ENCODE assay signal across 8 mouse cellular contexts in the genomic region with DNA sequence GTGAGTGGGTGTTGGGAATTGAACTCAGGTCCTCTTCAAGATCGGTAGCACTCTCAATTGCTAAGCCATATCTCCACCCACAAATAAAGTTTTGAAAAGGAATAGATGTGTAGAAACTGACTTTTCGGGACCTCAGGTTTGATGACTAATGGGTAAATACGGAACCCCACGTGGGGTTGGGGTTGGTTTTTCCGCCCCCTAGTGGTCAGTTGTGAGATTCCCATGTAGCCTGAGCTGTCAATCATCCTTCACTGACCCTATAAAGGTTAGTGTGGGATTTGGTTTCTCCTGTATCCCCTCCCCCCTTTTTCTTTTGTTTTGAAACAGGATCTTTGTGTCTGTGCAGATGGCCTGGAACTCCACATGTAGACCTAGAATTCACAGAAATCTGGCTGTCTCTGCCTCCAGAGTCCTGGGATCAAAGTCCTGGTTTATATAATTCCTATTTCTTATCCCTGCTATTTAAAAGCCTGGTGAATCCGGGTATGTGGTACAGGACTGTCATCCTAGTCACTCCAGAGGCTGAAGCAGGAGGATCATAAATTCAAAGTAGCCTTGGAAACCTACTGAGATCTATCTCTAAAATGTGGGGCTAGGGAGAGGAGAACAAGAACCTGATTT. TPM values are rescaled to one million over a fixed set of nuclear protein-coding genes. Genes with fewer than 3 reads are reported as not detected.
DNase-seq lines count a peak whose midpoint lies in the region; ATAC-seq and TF ChIP-seq lines count a peak whose summit lies in the region.

No protein-coding gene starts in this region.

- TF ChIP-seq CTCF in G1E (IDR thresholded peaks at IDR 0.05; ENCODE audit: low read depth, low read length), result peak; percentile 73
- peak; percentile 88 for TF ChIP-seq CTCF in cerebellum, adult 2 months (IDR thresholded peaks at IDR 0.05; ENCODE audit: borderline replicate concordance, insufficient read depth, low read depth, low read length)

- H3K9me3 ChIP-seq in heart, embryonic 10.5 days, result no peaks in the 10 kb centered on the region
- no peaks in the 10 kb centered on the region for H3K9me3 ChIP-seq in G1E (replicated peaks)

- 32% methylated on average over 6 of the region's 6 CpGs for WGBS in heart, embryonic 10.5 days
- WGBS in cerebellum, adult 2 months, result 15% methylated on average over 6 of the region's 6 CpGs

- H3K27ac ChIP-seq in heart, embryonic 10.5 days, result no peak overlapping the region
- H3K27ac ChIP-seq in cerebellum, adult 2 months (ENCODE audit: insufficient read depth, low read length), result no peak overlapping the region

- no peaks in the 10 kb centered on the region for H3K4me1 ChIP-seq in heart, embryonic 10.5 days
- H3K4me1 ChIP-seq in G1E (ENCODE audit: insufficient read depth, low read depth, low read length), result peaks cover 13% of the 10 kb centered on the region
- H3K4me1 ChIP-seq in cerebellum, adult 2 months (ENCODE audit: control insufficient read depth, insufficient read depth, low read length), result no peaks in the 10 kb centered on the region

- TF ChIP-seq POLR2A in cerebellum, adult 2 months (IDR thresholded peaks at IDR 0.05; ENCODE audit: borderline replicate concordance, insufficient read depth, low read length), result no peak

- DNase-seq in heart, adult 18-20 months, result peak; percentile 46 to 79
- no peak for DNase-seq in heart, embryonic 10.5 days (ENCODE audit: low spot score)
- DNase-seq in G1E (ENCODE audit: low spot score), result peak; percentile 58
- DNase-seq in cerebellum, adult 2 months, result peak; percentile 52 to 61
- peak; percentile 53 to 77 for DNase-seq in kidney, postnatal 36 days
- peak; percentile 79 for DNase-seq in lung, postnatal 10 days
- DNase-seq in spleen, postnatal 4 days (ENCODE audit: low spot score in 2 of 2), result peak; percentile 70 to 88

- no peaks in the 10 kb centered on the region for H3K27me3 ChIP-seq in heart, embryonic 10.5 days (ENCODE audit: insufficient read depth, poor library complexity, severe bottlenecking)
- no peaks in the 10 kb centered on the region for H3K27me3 ChIP-seq in G1E (ENCODE audit: insufficient read depth, low read length)
- H3K27me3 ChIP-seq in cerebellum, adult 2 months (ENCODE audit: control insufficient read depth, insufficient read depth, low read length), result no peaks in the 10 kb centered on the region

- peaks cover 43% of the 10 kb centered on the region for H3K36me3 ChIP-seq in heart, embryonic 10.5 days
- H3K36me3 ChIP-seq in G1E (replicated peaks), result peaks cover 65% of the 10 kb centered on the region

- ATAC-seq in G1E (ENCODE audit: extremely low read depth, insufficient number of reproducible peaks, low FRiP score, poor library complexity, severe bottlenecking), result peak; percentile 8; the same call in 1 of the 2 replicates
- ATAC-seq in granulocyte monocyte progenitor cell, adult 5-6 weeks (replicated peaks; ENCODE audit: poor library complexity, severe bottlenecking), result peak; percentile 98

- no peak overlapping the region for H3K4me3 ChIP-seq in heart, embryonic 10.5 days
- no peak overlapping the region for H3K4me3 ChIP-seq in G1E (ENCODE audit: low read depth, low read length)
- no peak overlapping the region for H3K4me3 ChIP-seq in cerebellum, adult 2 months (replicated peaks; ENCODE audit: insufficient read depth, low read depth, low read length)

RNA-seq across cellular contexts. Expression of a gene that starts 20.4 kb away (rescaled TPM):
- total RNA-seq in heart, adult 18-20 months (2021), result 10 to 100 TPM; 48.7 to 49.0 TPM
- 269 and 275 TPM in 2 replicates for polyA plus RNA-seq in heart, embryonic 10.5 days (2016; fragmentation: Nextera tagmentation; extraction: Ambion mirVana)
- total RNA-seq in G1E (2014; fragmentation: Nextera tagmentation) (55.7 and 59.7 TPM in 2 replicates), G1E (2017) (75.3 and 95.5 TPM in 2 replicates)
- polyA plus RNA-seq in G1E (2012), result 43.7 and 44.6 TPM in 2 replicates
- polyA plus RNA-seq in cerebellum, adult 2 months (2012; rRNA removed), result 32.1 and 32.6 TPM in 2 replicates
- total RNA-seq in granulocyte monocyte progenitor cell, adult 5-6 weeks (2014; fragmentation: Nextera tagmentation), result 82.9 and 104 TPM in 2 replicates
- 161 and 171 TPM in 2 replicates for total RNA-seq in granulocyte monocyte progenitor cell, adult 5-6 weeks (2017)

RNA-seq across cellular contexts. Expression of a gene that starts 40.4 kb away (rescaled TPM):
- total RNA-seq in heart, adult 18-20 months (2021), result 1 to 10 TPM; 8.1 to 9.6 TPM
- 11.9 and 13.9 TPM in 2 replicates for polyA plus RNA-seq in heart, embryonic 10.5 days (2016; fragmentation: Nextera tagmentation; extraction: Ambion mirVana)
- total RNA-seq in G1E (2014; fragmentation: Nextera tagmentation) (19.4 and 29.9 TPM in 2 replicates), G1E (2017) (14.1 and 14.4 TPM in 2 replicates)
- polyA plus RNA-seq in G1E (2012), result 6.1 and 9.0 TPM in 2 replicates
- polyA plus RNA-seq in cerebellum, adult 2 months (2012; rRNA removed), result 27.8 and 30.4 TPM in 2 replicates
- total RNA-seq in granulocyte monocyte progenitor cell, adult 5-6 weeks (2014; fragmentation: Nextera tagmentation), result 11.7 and 22.8 TPM in 2 replicates
- total RNA-seq in granulocyte monocyte progenitor cell, adult 5-6 weeks (2017), result 24.1 and 25.0 TPM in 2 replicates
